Mouse (Mus musculus) forebrain, embryonic 11.5 days (tissue): ENCODE results near the gene Parvb. TPM values are rescaled to one million over a fixed set of nuclear protein-coding genes. Genes with fewer than 3 reads are reported as not detected.

Source experiments
- ATAC-seq: fragments of 200-750 bp; cut with Nextera tagmentation; replicated peaks from 2 replicates; pipeline ENCODE4 v1.8.0; 2017; ENCODE audit warnings: moderate TSS enrichment; ENCODE audit not compliant: low FRiP score
- DNase-seq: peaks from one replicate; pipeline ENCODE4 v3.0.0-alpha.2; 2017; ENCODE audit warnings: low spot score
- H3K27ac ChIP-seq: fragments of 300-500 bp; sonication (generic); 2 replicates; pipeline ENCODE4 v1.5.1; 2014; ENCODE audit warnings: low read depth, low read length
- H3K27me3 ChIP-seq: fragments of 300-500 bp; sonication (generic); 2 replicates; pipeline ENCODE4 v1.6.1; 2014; ENCODE audit warnings: mild to moderate bottlenecking, low read length, mixed read lengths; ENCODE audit not compliant: control insufficient read depth, insufficient read depth
- H3K36me3 ChIP-seq: fragments of 300-500 bp; sonication (generic); 2 replicates; pipeline ENCODE4 v1.6.1; 2014; ENCODE audit warnings: mild to moderate bottlenecking, low read length, moderate library complexity, mixed read lengths; ENCODE audit not compliant: control insufficient read depth, insufficient read depth
- H3K4me1 ChIP-seq: fragments of 300-500 bp; sonication (generic); replicated peaks from 2 replicates; pipeline ENCODE4 v1.6.1; 2014; ENCODE audit warnings: low read length, mixed read lengths; ENCODE audit not compliant: control insufficient read depth, insufficient read depth
- H3K4me2 ChIP-seq: fragments of 300-500 bp; sonication (generic); 2 replicates; pipeline ENCODE4 v1.6.1; 2014; ENCODE audit warnings: low read depth, mild to moderate bottlenecking, low read length, moderate library complexity, mixed read lengths; ENCODE audit not compliant: severe bottlenecking
- H3K4me3 ChIP-seq: fragments of 300-500 bp; sonication (generic); 2 replicates; pipeline ENCODE4 v1.5.1; 2014; ENCODE audit warnings: low read depth, low read length
- H3K9ac ChIP-seq: fragments of 300-500 bp; sonication (generic); 2 replicates; pipeline ENCODE4 v1.6.1; 2014; ENCODE audit warnings: low read length
- H3K9me3 ChIP-seq: fragments of 300-500 bp; sonication (generic); 2 replicates; pipeline ENCODE4 v1.6.1; 2016; ENCODE audit warnings: low read length, mixed read lengths; ENCODE audit not compliant: control insufficient read depth
- WGBS: fragments of 180-500 bp; shearing (Covaris S2); extraction: QIAGEN DNeasy Blood & Tissue Kit; methylation state at CpG from one replicate; pipeline ENCODE4 v1.1.7; 2014; 5-methylcytosine and 5-hydroxymethylcytosine counted together
- polyA plus RNA-seq: library from polyadenylated mRNA; unstranded; fragments of >200 nt; fragmentation: Nextera tagmentation; extraction: Ambion mirVana; gene quantifications from 2 replicates; pipeline ENCODE4 v1.2.1, GENCODE M21; 2014

Parvb gene
- polyA plus RNA-seq, 1 experiment from 2014 or later = 4.9 TPM

DNA sequence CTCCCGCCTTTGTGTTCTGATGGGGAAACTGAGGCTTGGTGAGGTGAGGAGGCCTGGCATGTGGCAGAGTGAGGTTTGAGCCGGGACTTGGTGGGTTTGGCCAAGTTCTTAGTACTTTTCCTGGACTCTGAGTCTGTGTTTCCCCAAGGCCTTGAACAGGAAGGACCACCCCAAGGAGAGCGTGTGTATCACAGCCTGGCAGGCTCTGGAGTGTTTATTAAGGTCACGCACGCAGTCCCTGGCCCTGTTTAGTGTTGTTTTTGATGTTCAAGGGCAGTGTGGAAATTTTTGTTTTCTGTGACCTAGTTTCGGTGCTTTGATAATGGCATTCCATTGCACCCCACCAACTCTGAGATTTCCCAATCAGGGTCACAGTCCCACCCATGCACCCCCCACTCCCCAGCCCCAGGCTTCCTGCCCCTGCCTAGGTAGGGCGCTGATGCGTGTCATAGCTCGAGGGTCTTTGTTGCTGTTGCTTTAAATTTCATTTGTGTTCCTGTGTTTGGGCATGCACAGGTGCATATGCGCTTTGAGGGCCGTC, 35.9 kb downstream of the Parvb start:
- no peaks in the 10 kb centered on the region; the same call in 1 of the 2 replicates for H3K4me1 ChIP-seq
- H3K36me3 ChIP-seq = no peaks in the 10 kb centered on the region
- H3K4me3 ChIP-seq = no peak overlapping the region
- no peak overlapping the region for H3K27ac ChIP-seq
- no peaks in the 10 kb centered on the region for H3K9me3 ChIP-seq
- ATAC-seq (no peak), DNase-seq (no peak)
- no peak overlapping the region for H3K4me2 ChIP-seq
- H3K27me3 ChIP-seq = no peaks in the 10 kb centered on the region
- no peak overlapping the region for H3K9ac ChIP-seq
- WGBS = 93% methylated on average over 11 of the region's 11 CpGs

DNA sequence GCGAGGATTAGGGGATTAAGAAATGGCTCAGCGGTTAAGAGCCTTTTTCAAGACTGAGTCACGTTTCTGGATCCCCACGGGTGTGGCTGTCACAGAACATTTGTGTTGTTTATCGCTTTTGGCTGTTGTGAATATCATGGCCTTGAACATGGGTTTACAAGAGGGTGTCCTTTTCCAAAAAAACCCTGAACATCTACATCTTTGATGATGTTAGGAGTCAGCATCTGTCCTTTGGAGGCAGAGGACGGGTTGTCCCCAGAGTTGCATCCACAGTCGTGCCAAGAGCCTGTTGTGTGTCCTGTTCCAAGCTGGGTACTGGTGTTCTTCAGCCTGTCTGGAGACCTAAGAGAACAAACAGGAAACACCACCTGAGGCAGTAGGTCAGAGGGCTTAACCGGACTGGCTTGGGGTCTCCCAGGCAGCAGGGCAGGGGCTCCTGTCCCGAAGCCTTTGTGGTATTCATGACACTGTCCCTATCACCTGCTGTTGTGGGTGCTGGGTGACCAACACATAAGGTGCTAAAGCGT, 37.3 kb downstream of the Parvb start:
- WGBS = 74% methylated on average over 10 of the region's 10 CpGs
- no peaks in the 10 kb centered on the region; the same call in 1 of the 2 replicates for H3K4me1 ChIP-seq
- H3K4me3 ChIP-seq = no peak overlapping the region
- no peak for ATAC-seq
- no peak overlapping the region for H3K27ac ChIP-seq
- no peak overlapping the region for H3K9ac ChIP-seq
- H3K9me3 ChIP-seq = no peaks in the 10 kb centered on the region
- H3K4me2 ChIP-seq = no peak overlapping the region
- DNase-seq = no peak
- H3K27me3 ChIP-seq = no peaks in the 10 kb centered on the region
- H3K36me3 ChIP-seq = no peaks in the 10 kb centered on the region

DNA sequence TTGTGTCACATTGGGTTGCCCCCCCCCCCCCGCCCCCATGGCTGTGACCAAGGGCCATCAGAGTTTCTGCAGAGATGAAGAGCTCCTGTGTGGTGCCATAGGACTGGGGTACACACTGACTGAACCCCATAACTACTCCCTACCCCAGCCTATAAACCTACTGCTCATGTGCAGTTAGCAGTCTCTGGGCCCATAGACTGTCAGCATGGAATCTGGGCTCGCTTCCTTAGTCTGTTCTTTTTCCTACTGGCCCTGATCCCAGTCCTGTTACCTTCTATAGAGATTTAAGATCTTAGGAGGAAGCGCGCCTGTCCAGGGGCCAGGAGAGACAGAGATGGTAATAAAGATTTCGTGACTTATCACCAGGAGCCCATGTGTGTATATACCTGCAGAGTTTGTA, 38.2 kb downstream of the Parvb start:
- DNase-seq = no peak
- no peak for ATAC-seq

DNA sequence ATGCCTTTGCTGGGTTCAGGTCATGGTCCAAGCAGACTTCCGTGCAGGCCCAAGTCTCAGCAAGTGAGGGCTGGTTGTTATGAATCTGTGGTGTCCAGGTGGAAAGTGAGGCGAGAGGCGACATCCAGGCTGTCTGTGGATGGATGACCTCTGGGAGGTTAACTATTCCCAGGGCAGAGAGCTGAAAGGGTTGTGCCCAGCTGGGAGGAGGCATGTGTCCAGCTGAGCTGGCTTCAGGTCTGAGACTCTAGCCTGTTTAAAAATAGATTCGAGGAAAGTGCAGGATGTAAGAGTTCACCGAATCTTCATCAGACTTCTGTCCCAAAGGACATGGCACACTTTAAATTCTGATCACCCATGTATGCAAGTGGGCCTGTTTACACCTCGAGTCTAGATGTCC, 38.6 kb downstream of the Parvb start:
- WGBS = 90% methylated on average over 6 of the region's 6 CpGs
- Histone ChIP-seq H3K4me1 (no peaks in the 10 kb centered on the region; the same call in 1 of the 2 replicates), H3K4me2 (no peak overlapping the region), H3K9ac (no peak overlapping the region), H3K4me3 (no peak overlapping the region), H3K27me3 (no peaks in the 10 kb centered on the region), H3K9me3 (no peaks in the 10 kb centered on the region), H3K27ac (no peak overlapping the region), H3K36me3 (no peaks in the 10 kb centered on the region)
- DNase-seq (no peak), ATAC-seq (no peak)

More for the DNA sequence above, 38.2 kb downstream of the Parvb start:
- Histone ChIP-seq H3K4me1 (no peaks in the 10 kb centered on the region; the same call in 1 of the 2 replicates), H3K9me3 (no peaks in the 10 kb centered on the region), H3K36me3 (no peaks in the 10 kb centered on the region), H3K4me2 (no peak overlapping the region), H3K27ac (no peak overlapping the region), H3K27me3 (no peaks in the 10 kb centered on the region), H3K9ac (no peak overlapping the region), H3K4me3 (no peak overlapping the region)
- WGBS = 94% methylated on average over 5 of the region's 5 CpGs

DNA sequence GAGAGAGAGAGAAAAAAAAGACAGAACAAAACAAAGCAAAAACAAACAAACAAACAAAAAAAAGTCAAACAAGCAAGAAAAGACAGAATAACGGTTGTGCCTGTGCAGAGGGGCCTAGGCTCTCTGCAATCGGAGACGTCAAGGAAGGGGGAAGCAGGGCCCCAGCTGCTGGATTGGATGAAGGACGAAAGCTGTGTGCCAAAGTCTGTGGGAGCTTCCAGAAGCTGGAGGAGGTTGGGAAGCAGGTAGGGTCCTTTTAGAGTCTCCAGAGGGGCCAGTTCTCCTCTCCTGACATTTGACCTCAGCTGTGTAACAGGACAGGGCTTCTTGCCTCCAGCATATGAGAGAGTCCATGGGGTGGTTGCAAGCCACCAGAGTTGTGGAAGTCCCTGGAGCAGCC, 44.2 kb downstream of the Parvb start:
- no peak overlapping the region for H3K4me2 ChIP-seq
- no peak overlapping the region for H3K4me3 ChIP-seq
- H3K9ac ChIP-seq = no peak overlapping the region
- H3K27ac ChIP-seq = no peak overlapping the region
- no peak for DNase-seq
- no peaks in the 10 kb centered on the region for H3K36me3 ChIP-seq
- no peak for ATAC-seq
- no peaks in the 10 kb centered on the region for H3K9me3 ChIP-seq
- no peaks in the 10 kb centered on the region for H3K4me1 ChIP-seq
- 90% methylated on average over 4 of the region's 4 CpGs for WGBS
- H3K27me3 ChIP-seq = no peaks in the 10 kb centered on the region

DNA sequence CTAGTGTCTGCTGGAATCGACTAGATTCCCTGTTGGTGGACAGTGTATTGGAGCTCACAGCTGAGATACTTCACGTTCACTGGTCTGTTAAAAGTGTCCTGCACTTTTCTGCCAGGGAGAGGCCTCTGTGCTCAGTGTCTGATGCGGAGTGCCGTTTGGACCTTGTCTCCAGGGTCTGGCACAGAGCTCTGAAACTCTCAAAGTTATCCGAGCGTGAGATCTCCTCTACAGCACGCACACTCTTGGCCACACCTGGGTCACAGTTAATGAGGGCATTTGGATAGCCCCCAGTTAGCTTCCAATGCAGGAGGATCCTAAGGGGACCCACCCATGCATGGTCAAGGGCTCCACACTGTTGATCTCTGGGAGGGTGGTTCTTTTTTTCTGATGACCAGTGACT, 46.2 kb downstream of the Parvb start:
- no peak overlapping the region for H3K4me2 ChIP-seq
- no peaks in the 10 kb centered on the region for H3K36me3 ChIP-seq
- no peaks in the 10 kb centered on the region for H3K4me1 ChIP-seq
- H3K27me3 ChIP-seq = no peaks in the 10 kb centered on the region
- no peaks in the 10 kb centered on the region for H3K9me3 ChIP-seq
- no peak overlapping the region for H3K9ac ChIP-seq
- ATAC-seq (no peak), DNase-seq (no peak)
- WGBS = 85% methylated on average over 7 of the region's 7 CpGs
- H3K27ac ChIP-seq = no peak overlapping the region
- H3K4me3 ChIP-seq = no peak overlapping the region

DNA sequence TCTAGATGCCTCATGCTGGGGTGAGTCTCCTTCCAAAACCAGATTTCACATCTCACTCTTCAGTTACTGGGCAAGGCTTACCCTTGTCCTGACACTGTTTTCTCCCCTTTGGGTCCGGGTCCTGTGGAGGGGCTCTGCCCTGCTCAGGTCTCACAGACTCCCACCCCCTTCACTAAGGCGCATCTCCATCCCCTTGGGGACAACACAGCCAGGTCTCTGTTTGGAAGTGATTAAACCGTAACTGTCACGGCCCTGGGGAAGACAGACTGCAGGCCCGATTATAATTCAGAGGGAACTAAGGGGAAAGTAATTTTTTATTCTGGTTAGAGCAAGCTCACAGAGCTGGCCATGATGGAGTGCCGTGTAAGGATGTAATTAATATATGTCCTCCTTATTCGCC, 46.8 kb downstream of the Parvb start:
- Histone ChIP-seq H3K4me3 (no peak overlapping the region), H3K4me1 (no peaks in the 10 kb centered on the region), H3K36me3 (no peaks in the 10 kb centered on the region), H3K27ac (no peak overlapping the region), H3K9me3 (no peaks in the 10 kb centered on the region), H3K4me2 (no peak overlapping the region), H3K9ac (no peak overlapping the region), H3K27me3 (no peaks in the 10 kb centered on the region)
- ATAC-seq (no peak), DNase-seq (no peak)
- 81% methylated on average over 7 of the region's 7 CpGs for WGBS

DNA sequence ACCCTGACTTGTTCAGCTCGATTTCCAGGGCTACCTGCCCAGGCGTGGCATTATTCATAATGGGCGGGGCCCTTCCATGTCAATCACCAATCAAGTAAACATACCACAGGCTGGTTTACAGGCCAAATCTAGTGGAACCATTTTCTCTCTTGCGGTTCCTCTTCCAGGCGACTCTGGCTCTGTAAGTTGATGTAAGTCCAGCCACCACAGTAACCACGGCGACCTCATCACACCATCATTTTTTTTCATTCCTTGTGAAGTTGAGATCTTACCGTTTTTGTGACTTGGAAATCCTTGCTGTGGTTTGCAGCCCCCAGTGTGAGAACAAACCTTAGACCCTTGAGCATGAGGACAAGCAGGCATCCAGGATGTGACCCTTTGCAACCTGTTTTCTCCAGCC, 48.5 kb downstream of the Parvb start:
- Histone ChIP-seq H3K4me2 (no peak overlapping the region), H3K4me1 (no peaks in the 10 kb centered on the region), H3K9me3 (no peaks in the 10 kb centered on the region), H3K27me3 (no peaks in the 10 kb centered on the region), H3K27ac (no peak overlapping the region), H3K9ac (no peak overlapping the region), H3K4me3 (no peak overlapping the region), H3K36me3 (no peaks in the 10 kb centered on the region)
- 90% methylated on average over 8 of the region's 8 CpGs for WGBS
- ATAC-seq (no peak), DNase-seq (no peak)

DNA sequence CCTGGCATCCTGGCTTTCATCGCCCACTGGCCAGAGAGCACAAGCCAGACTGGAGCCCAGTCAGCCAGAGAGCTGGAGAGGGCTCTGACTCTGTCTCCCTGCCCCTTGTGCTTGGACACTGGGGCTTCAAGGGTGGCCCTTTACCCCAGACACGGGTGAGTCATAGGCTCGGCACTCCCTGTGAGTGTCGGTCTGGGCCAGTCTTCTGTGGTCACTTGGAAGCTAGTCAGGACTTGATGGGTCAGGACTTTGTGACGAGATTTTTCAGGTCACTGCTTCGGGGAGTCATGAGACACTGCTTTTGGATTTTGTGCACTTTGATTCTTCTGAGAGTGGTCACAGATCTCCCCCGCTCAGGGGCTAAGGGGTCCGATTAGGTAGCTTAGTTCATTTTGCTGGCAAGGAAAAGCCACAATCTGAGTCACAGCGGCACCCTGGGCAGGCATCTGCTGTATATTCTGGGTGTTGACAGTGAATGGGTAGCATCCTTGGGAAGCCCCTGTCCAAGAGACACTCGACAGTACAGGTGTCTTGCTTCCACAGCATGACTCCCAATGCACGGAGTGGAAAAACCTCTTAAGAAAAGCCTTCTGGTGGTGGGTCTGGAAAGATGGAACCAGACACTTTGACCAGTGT, 49.0 kb downstream of the Parvb start:
- no peak for ATAC-seq
- no peak overlapping the region for H3K4me2 ChIP-seq

More for the DNA sequence above, 49.0 kb downstream of the Parvb start:
- Histone ChIP-seq H3K9ac (no peak overlapping the region), H3K9me3 (no peaks in the 10 kb centered on the region), H3K36me3 (no peaks in the 10 kb centered on the region), H3K4me1 (no peaks in the 10 kb centered on the region), H3K27ac (no peak overlapping the region), H3K27me3 (no peaks in the 10 kb centered on the region), H3K4me3 (no peak overlapping the region)
- 84% methylated on average over 11 of the region's 11 CpGs for WGBS
- DNase-seq = no peak
